Mouse (Mus musculus): Measurements from ENCODE around the gene Ccdc157.
"Not testable (repeated sequence)": the region's sequence is repeated elsewhere in the genome, so short reads cannot be mapped to it uniquely, and the experiment has no call there.

Gene Ccdc157

DNA sequence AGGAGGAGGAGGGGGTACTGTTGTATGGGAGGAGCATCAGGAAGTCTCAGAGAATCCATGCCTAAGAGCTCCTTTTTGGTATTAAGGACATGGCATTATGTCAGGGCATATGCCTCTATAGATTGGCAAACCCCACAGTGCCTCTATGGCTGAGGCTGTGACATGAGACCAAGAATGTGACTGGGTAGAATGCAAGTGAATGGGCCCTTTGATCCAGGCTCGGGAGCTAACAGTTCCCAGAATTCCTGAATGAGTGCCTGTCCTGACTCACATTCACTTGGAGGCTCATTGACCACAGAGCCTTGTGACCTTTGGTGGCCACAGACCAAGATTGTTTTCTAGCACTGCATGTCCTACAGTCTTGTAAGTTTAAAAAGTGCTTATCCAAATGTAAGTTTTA is 22.0 kb upstream of the Ccdc157 start:
- DNase-seq: no peak

GRCm38 (mm10) chr11:4177716-4178115 is 17.6 kb upstream of the Ccdc157 start:
- no peak for DNase-seq

- no peak for DNase-seq
Observed at GRCm38 (mm10) chr11:4174586-4174985, 14.5 kb upstream of the Ccdc157 start.

- no peak for DNase-seq
Observed at GRCm38 (mm10) chr11:4166467-4167090, 6.5 kb upstream of the Ccdc157 start.

DNA sequence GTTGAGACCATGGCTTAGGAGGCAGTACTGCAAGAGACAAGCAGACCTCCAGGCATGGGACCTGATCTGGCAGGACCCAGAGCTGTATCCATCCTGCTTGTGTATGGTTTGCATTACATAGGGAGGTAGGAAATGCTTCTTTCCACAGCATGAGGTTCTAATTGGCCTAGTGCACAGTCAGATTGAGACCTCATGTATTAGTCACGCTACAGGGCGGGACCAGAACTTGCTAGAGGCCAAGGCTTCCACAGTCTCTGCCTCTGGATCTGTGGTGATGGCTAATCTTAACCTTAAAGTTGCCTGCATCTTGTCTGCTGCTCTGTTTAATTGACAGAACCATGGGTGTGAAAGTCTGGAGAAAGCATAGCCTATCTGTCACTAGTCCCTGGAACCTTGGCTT is 4.6 kb upstream of the Ccdc157 start:
- DNase-seq: no peak

GRCm38 (mm10) chr11:4160758-4161480 is 826 bp upstream of the Ccdc157 start:
- peak; percentile 12 to 16 for DNase-seq

DNA sequence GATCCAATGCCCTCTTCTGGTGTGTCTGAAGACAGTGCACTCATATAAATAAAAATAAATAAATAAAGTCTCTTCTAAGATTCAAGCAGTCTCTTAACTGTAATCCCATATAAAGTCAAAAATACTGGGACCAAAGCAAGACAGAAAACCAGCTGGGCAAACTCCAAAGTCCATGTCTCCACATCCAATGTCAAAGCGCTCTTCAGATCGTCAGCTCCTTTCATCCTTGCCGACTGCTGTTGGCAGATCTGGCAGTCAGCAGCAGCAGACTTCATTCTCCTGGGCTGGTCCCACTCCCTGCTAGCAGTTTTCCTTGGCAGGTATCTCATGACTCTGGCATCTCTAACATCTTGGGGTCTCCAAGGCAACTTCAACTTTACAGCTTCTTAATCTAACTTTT is 1.4 kb downstream of the Ccdc157 start:
- DNase-seq: no peak

DNA sequence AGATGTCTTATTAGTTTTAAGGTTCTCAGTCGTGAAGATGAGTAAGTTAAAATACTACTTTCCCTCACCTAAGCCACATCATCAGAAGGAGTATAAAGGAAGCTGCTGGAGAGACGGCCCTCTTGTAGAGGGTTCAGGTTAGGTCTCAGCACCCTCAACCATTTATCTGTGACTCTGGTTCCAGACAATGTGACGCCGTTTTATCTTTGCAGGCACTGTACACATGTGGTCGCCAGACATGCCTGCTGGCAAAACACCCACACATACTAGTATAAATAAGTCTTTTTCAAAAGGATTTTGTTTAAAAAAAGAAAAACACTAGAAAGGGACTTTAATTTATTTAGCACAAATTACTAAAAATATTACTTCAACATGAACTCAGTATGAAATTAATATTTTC is 4.5 kb downstream of the Ccdc157 start:
- DNase-seq: no peak

- no peak for DNase-seq
Observed at GRCm38 (mm10) chr11:4153694-4154093, 6.4 kb downstream of the Ccdc157 start.

DNA sequence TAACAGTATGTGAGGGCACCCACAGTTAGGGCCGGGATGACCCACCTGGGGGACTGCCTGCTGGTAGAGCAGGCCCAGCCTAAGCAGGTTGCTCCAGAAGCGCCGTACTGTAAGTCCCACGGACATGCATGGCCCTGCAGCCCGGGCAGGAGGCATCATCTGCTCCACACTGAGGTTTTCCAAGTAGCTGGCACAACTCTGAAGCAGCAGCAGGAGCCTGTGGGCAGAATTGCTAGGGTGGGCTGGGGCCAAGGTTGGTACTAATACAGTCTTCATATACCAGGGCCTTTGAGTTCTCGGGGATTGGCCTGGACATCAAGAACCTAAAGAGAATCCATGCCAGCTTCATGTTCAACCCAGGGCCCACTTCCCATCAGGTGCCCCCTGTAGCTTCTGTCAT is 10.2 kb downstream of the Ccdc157 start:
- DNase-seq: no peak

DNA sequence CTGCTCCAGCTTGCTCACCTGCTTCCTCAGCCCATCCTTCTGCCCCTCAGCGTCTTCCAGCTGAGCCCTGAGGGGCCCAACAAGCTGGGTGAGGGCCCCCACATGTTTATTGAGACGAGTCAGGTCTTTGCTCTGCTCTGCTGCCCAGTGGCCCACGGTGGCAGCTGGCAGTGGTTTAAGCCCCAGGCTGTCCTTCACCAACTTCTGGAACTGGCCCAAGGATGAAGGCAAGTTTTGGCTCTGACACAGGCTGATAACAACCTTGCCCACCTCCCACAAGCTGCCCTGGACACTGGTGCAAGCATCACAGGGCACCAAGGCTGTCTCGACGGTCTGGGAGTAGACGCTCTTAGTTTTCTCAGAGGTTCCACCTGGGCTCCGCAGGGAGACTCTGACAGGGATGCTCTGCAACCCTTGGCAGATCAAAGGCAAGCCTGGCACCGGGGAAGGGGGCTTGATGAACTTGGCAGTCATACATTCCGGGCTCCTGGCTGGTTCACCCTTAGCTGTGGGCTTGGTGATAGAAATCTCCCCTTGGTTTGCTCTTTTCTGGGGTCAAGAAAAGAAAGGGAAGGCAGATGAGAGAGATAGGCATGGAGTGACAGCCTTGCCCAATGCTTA is 11.4 kb downstream of the Ccdc157 start:
- no peak for DNase-seq

GRCm38 (mm10) chr11:4148120-4148519 is 12.0 kb downstream of the Ccdc157 start:
- DNase-seq: no peak

GRCm38 (mm10) chr11:4147098-4147497 is 13.0 kb downstream of the Ccdc157 start:
- DNase-seq: no peak

DNA sequence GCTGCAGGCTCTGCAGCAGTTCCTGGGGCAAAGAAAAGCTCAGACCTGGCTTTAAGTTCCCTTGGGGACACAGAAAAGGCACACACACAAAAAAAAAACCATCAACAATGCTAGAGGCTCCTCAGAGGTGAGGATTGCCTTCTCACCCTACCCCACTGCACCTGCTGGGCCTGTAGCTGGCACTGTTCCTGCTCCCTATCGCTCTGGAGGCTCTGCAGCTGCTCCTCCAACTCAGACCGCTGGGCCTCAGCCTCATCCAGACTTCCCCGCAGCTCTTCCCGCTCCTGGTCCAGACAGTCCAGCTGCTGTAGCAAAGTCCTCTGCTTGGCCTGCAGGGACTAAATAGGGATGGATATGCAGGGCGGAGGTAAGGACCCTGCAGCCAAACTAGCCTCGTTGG is 13.7 kb downstream of the Ccdc157 start:
- no peak for DNase-seq

DNA sequence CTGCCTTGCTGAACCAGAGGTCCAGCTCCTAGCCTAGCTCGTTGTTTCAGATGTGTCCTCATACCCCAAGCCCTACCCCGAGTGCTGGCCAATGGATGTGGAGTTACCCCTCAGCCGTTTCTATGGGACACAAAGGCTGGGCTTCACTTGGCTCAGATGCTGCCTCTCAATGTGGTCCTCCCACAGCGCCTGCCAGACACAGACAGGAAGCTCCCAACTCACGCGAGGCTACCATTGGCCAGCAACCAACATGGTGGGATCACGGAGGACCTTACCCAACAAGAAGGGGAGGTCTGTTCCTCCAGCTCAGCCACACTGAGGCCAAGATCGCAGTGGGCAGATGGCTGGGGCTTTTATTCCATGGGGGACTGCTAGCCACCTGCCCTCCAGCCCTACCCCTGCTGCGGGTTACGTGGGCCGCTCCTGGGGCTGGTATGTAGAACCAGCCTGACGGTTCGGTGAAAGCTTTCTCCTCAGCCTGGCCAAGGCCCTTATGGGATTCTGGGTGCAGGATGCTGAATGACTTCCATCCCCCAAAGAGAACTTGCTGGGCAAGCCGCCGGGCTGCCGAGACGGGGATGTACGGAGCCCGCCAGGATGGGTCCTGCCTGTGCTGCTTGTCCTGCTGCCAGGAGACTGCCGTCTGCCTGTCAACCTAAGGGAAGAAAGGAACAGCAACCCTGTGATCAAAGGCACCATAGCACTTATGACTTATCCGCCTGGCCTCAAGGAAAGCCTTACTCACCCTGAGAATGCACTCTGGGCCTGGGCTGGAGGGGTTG is 16.6 kb downstream of the Ccdc157 start:
- no peak for DNase-seq

GRCm38 (mm10) chr11:4142352-4142751 is 17.7 kb downstream of the Ccdc157 start:
- DNase-seq: no peak

DNA sequence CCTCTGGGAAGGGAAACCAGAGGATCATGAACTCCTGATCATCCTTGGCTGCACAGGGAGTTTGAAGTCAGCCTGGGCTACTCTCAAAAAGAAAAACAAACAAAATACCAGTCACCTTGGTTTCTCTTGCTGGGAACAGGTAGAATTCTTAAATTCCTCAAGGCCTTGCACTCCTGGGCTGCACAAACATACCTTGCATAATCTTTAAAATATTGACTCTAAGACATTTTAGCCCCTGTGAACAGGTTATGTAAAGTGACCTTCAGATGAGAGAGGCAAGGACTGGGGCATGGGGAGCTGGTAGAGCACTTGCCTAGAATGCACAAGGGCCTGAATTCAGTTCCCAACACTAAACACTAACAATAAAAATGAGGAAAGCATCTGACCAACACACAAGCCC is 18.6 kb downstream of the Ccdc157 start:
- DNase-seq: no peak

DNA sequence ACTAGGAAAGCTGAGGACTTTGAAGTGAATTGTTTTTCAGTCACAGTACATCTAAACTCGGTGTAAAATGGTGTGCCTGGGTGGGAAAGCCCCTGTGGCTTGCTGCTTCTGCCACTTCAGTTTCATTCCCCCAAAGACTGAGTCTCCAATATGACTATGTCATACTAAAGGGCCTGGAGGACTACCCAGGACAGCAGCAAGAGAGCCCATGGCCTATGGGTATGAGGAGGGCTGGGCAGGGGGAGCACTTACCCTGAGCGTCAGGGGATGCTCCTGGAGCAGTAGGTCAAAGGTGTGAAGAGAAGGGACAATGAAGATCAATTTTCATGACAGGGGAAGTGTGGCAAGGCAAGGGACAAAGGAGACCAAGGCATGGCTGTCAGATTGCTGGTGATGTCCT is 21.1 kb downstream of the Ccdc157 start:
- DNase-seq: no peak

DNA sequence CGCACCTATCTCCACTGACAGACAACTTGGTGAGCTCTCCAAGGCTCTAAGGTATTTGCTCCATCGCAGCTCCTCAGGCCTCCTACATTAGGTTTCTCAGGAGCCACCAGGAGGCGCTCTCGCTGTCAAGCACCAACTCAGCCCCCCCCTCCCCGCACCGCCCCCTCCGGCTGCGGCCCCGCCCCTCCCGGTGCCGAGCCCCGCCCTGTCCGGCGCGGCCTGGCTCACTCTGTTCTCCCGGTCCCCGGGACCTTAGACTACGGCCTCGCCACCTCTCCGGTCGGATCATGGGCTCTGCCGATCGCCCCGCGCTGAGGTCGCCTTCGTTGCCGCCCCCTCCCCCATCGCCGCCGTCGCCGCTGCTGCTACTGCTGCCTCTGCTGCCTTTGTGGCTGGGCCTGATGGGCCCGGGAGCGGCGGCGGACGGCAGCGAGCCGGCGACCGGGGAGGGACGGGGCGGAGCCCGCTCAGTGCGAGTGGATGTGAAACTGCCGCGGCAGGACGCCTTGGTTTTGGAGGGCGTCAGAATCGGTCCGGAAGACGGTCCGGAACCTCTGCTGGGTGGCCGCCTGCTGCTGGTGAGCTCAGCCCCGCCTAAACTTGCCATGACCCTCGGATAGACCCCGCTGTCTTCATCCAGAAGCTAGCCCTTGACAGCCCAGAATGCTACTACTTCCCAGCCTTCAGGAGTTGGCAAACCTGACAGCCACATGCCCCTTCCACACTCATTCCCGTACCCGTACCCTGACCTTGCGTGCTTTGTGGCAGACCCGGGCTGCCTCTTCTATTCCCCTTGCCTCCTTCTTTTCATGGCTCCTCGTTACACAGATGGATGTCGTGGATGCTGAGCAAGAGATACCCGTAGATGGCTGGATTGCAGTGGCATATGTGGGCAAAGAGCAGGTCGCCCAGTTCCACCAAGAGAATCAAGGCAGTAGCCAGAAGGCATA is 24.8 kb downstream of the Ccdc157 start, which contains the start of gene Rnf215:
TSS of gene Rnf215 (plus strand) at position 217 of the 950 bp plus-strand sequence.
- DNase-seq: peak; percentile 89 to 92

DNA sequence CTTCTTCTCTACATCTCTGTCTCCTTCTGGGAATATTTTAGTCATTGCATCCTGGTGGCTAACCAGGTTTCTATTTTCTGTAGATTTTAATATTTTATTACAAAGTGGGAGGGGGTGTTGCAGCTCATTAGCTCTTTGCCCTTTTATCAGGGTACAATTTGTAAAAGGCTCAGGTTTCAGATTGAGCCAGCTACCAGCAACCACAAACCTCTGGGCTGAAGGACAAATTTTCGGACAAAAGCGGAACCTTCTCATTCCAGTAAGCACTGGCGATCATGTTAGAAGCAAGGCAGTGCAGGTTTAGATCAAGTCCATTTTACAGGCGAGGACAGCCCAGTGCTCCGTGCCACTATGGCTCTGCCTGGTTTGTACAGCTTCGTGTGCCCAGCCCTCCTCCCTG is 25.7 kb downstream of the Ccdc157 start:
- DNase-seq: no peak

- peak; percentile 54 to 59 for DNase-seq
Observed at GRCm38 (mm10) chr11:4133450-4133849, 26.6 kb downstream of the Ccdc157 start.

DNA sequence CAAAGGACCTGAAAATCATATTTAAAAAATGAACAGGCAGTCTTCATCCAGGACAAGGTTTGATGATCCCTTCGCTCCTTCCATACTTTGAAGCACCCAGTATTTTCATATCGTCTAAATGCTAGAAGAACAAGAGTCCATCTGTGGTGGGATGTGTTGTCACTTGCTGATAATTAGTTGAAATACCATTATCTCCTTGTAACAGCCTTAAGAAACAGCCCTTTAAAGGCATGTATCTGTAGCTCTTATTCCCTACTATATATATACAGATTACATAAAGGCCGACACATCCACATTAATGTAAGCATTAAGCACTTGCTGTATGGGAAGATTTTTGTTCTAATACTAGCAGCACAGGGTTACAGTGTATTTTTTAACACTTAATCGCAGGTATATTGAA is 31.6 kb downstream of the Ccdc157 start:
- not testable (repeated sequence) for DNase-seq

Data from B cell, adult 2 months (primary cell).